Mouse (Mus musculus) layer of hippocampus, postnatal 14 days (tissue): ENCODE results near the gene Cyp3a41a. TPM values are rescaled to one million over a fixed set of nuclear protein-coding genes. Genes with fewer than 3 reads are reported as not detected.
"Not testable (repeated sequence)": the region's sequence is repeated elsewhere in the genome, so short reads cannot be mapped to it uniquely, and the experiment has no call there.

Experiments
- DNase-seq, 2 experiments: peaks; one replicate each; pipeline ENCODE4 v3.0.0; 2021 to 2022; ENCODE audit warnings: low spot score in 2 of 2, mixed read lengths in 1 of 2
- long read RNA-seq, 2 experiments: library from polyadenylated mRNA; stranded (forward); transcript quantifications; one replicate each; pipeline ENCODE4 v2.0.0; 2021
- total RNA-seq, 2 experiments: library from RNA; stranded (reverse); gene quantifications; 2 replicates each; pipeline ENCODE4 v1.2.3; 2021

Gene Cyp3a41a
- not detected for total RNA-seq
- long read RNA-seq, experiment 1: 0 reads
- long read RNA-seq, experiment 2: 0 reads

DNA sequence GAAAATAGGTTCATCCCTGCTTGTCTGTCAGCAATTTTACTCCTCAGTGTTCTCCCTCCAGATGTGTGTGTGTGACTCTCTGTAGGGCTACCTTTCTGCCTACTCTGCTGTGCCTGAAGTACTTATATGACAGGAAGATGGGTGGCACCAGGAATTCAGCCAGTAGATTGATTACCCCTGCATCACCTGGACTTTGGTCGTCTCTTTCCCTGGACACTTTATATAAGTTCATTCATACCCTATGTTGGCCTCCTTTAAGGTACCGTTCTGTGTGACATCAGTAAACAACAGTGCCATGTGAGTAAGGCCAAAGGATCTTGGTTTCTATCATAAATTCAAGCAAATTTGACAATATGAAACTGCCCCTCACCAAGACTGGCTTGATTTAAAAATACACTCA is at the start of gene Cyp3a41a:
TSS of gene Cyp3a41a (minus strand) at position 101 of the 400 bp plus-strand sequence.
- DNase-seq: not testable (repeated sequence)

DNA sequence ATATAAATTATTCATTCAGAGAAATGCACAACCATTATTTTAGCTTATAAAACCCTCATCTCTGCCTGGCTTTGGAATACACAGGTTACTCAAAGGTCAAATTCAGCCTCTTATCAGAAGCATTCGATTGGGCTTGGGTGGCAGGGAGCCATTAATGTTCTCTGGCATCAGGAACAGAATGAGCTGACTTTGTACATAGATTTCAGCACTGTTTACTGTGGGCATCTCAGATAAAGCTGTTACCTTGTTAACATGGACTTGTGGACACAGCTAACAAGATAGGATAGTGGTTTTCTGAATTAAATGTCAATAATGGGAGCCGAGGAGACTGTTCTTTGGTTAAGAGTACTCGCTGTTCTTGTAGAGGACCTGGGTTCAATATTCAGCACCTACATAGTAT is 17.6 kb upstream of the Cyp3a41a start:
- DNase-seq: not testable (repeated sequence)

DNA sequence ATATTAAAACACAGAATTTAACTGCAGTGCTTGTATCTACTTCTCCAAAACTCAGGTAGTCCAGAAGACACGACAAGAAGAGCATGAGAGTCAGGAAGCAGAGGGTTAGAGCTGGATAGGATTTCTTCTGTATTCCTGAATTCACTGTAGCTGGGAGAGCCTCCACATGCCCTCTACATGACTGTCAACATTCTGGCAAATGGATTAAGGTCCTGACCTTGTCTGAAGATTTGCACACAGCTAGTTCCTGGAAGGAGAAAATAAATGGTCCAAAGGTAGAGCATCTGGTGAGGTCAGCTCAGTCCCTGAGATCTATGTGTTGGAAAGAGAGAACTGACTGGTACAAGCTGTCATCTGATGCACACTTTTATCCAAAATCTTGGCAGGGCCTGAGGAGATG is 5.6 kb downstream of the Cyp3a41a start:
- DNase-seq: not testable (repeated sequence)

DNA sequence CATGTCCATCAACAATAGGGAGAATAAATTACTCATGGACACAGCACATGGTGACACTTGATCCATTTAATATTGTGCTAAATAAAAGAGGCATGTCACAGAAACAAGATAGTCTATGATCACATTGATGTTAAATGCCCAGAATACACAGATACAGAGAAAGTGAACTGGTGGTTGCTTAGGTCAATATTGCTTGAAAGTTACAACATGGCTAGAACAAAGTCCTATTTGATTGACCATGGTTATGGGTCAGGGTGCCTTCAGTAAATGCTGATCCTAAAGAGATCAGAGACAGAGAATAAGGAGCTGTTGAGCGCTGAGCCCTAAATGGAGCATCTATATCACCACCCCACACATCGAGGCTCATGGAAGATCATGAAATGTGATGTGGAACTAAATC is 12.6 kb downstream of the Cyp3a41a start:
- DNase-seq: not testable (repeated sequence)

DNA sequence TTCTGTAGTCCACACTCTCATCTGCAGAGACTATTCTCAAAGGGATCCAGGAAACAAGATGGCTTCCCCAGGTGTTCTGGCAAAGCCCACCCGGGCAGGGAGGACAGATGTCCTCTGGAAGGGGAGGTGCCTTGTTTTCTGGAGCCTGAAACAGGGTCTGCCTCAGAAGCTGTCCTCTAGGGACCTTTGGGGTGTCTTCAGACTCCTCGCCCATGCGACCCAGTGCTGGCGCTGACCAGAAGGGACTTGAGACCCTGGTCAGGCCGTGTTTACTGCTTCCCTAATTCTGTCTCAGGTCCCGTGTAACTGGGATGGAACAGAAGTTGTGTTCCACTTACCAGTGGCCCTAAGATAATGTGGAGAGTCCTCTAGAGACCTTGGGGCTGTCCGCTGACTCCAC is 57.9 kb downstream of the Cyp3a41a start:
- no peak for DNase-seq

DNA sequence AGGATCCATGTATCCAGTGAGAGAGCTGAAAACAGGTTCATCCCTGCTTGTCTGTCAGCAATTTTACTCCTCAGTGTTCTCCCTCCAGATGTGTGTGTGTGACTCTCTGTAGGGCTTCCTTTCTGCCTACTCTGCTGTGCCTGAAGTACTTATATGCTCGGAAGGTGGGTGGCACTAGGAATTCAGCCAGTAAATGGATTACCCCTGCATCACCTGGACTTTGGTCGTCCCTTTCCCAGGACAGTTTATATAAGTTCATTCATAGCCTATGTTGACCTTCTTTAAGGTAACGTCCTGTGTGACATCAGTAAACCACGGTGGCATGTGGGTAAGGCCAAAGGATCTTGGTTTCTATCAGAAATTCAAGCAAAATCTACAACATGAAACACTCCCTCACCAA is 72.2 kb downstream of the Cyp3a41a start:
- no peak for DNase-seq

Other genes starting within 250 kb of the Cyp3a41a start
- gene Cyp3a41b, start 135.4 kb downstream of the Cyp3a41a start, total RNA-seq: not detected
- not detected for gene Cyp3a44, start 85.7 kb upstream of the Cyp3a41a start, total RNA-seq
- gene Cyp3a11, start 159.8 kb upstream of the Cyp3a41a start, total RNA-seq: not detected